Mouse (Mus musculus) cerebellum, adult 2 months (tissue): ENCODE results near the gene Kirrel.

Experiments
- CTCF ChIP-seq: fragments of 200-500 bp; IDR thresholded peaks from 2 replicates; pipeline ENCODE4 v1.5.1; 2011; ENCODE audit warnings: low read depth, mild to moderate bottlenecking, control low read depth, low read length, moderate library complexity, borderline replicate concordance; ENCODE audit not compliant: insufficient read depth
- POLR2A ChIP-seq: fragments of 200-500 bp; IDR thresholded peaks from 2 replicates; pipeline ENCODE4 v1.6.1; 2011; ENCODE audit warnings: low read length, control low read depth, borderline replicate concordance; ENCODE audit not compliant: insufficient read depth

DNA sequence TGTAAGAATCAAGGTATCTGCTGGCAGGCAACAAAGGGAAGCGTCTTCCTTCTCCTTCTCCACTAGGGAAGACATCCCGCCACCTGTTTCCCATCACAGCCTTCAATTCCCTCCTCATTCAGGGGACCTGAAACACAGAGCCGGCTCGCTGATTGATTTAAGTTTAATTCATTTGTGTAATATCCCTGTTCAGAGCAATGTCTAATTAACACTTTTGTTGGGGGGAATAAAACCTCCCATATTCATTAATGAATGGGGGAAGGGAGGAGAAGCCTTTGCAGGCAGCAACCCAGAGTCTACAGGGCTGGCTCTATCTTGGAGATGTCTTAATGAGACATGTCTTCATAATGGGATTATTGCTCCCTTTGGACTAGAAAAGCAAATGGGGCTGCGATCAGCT lies 34.3 kb downstream of the Kirrel start:
- TF ChIP-seq POLR2A = no peak
- TF ChIP-seq CTCF = no peak
